Mouse (Mus musculus): ENCODE results near the gene Yod1. TPM values are rescaled to one million over a fixed set of nuclear protein-coding genes. Genes with fewer than 3 reads are reported as not detected.

Gene Yod1
- polyA plus RNA-seq, 1 experiment: 11.6 TPM

GRCm38 (mm10) chr1:130769925-130770324 lies 52.8 kb downstream of the Yod1 start:
- no peak overlapping the region for H3K27ac ChIP-seq (ENCODE audit: control insufficient read depth, insufficient read depth, low read depth, low read length, poor library complexity)
- WGBS: 90% methylated on average over 2 of the region's 2 CpGs
- no peak overlapping the region for H3K4me3 ChIP-seq (replicated peaks; ENCODE audit: control insufficient read depth, low read depth, low read length)
- TF ChIP-seq POLR2A (IDR thresholded peaks at IDR 0.05; ENCODE audit: borderline replicate concordance, control insufficient read depth, low read depth, low read length) (no peak), CTCF (IDR thresholded peaks at IDR 0.05; ENCODE audit: control insufficient read depth, insufficient read depth, low read length) (no peak)
- H3K4me1 ChIP-seq (ENCODE audit: control insufficient read depth, insufficient read depth, low read length): no peaks in the 10 kb centered on the region

DNA sequence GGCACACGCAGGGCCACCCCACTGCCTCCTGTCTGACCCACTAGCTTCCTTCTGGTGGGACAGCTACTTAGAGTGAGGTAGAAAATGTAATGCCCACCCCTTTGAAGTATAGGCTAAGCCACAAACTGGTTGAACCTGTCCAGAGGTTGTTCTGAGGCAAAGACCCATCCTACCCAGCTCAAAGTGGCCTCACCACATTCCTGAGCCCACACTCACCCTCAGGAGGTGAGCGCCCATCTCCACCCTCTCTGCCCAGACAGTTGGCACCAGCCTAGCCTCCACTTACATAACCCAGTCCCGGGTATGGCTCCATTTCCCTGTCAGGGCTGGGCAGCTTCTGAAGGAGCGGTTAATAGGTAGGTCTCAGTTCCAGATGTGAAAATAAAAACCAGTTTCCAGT lies 53.4 kb downstream of the Yod1 start:
- Histone ChIP-seq H3K4me1 (ENCODE audit: control insufficient read depth, insufficient read depth, low read length) (no peaks in the 10 kb centered on the region), H3K27ac (ENCODE audit: control insufficient read depth, insufficient read depth, low read depth, low read length, poor library complexity) (no peak overlapping the region), H3K4me3 (replicated peaks; ENCODE audit: control insufficient read depth, low read depth, low read length) (no peak overlapping the region)
- WGBS: 85% methylated on average over 4 of the region's 4 CpGs
- TF ChIP-seq CTCF (IDR thresholded peaks at IDR 0.05; ENCODE audit: control insufficient read depth, insufficient read depth, low read length) (no peak), POLR2A (IDR thresholded peaks at IDR 0.05; ENCODE audit: borderline replicate concordance, control insufficient read depth, low read depth, low read length) (no peak)

DNA sequence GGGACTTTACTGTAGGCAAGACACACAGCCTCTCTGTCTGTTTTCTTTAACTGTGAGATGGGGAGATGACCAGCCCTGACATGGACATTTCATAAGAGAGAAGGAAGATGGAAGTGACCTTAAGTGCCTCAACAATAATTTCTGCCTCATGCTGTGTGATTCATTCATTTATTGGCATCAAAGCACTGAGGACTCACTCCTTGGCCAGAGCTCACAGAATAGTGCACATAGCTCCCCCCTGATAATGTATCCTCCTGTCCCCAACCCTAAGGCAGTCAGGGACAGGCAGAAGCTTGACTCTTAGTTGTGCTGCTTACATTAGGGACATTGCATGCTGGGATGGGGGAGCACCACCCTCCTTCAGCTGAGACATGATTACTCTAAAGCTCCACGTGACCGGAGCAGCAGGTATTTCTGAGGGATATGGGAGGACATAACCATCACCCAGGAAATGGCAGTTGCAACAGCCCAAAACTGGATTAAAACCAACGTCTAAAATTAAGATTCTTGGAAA lies 53.9 kb downstream of the Yod1 start:
- Histone ChIP-seq H3K4me3 (replicated peaks; ENCODE audit: control insufficient read depth, low read depth, low read length) (no peak overlapping the region), H3K27ac (ENCODE audit: control insufficient read depth, insufficient read depth, low read depth, low read length, poor library complexity) (no peak overlapping the region), H3K4me1 (ENCODE audit: control insufficient read depth, insufficient read depth, low read length) (no peaks in the 10 kb centered on the region; the same call in 1 of the 2 replicates)
- 67% methylated on average over 3 of the region's 3 CpGs for WGBS
- no peak for TF ChIP-seq CTCF (IDR thresholded peaks at IDR 0.05; ENCODE audit: control insufficient read depth, insufficient read depth, low read length)
- TF ChIP-seq POLR2A (IDR thresholded peaks at IDR 0.05; ENCODE audit: borderline replicate concordance, control insufficient read depth, low read depth, low read length): no peak

Other genes with a start within 250 kb of the Yod1 start
- gene Zp3r, start 87.7 kb upstream of the Yod1 start, polyA plus RNA-seq (2011; ENCODE audit: insufficient read depth, insufficient read length, low replicate concordance, missing spikeins): 0.82 TPM in 1 of 2 replicates, not detected in the other
- 1.1 TPM in 1 of 2 replicates, not detected in the other for gene C4bp, start 55.7 kb upstream of the Yod1 start, polyA plus RNA-seq (2011; ENCODE audit: insufficient read depth, insufficient read length, low replicate concordance, missing spikeins)
- gene Gm29427, start 1.5 kb upstream of the Yod1 start, polyA plus RNA-seq (2011; ENCODE audit: insufficient read depth, insufficient read length, low replicate concordance, missing spikeins): 0.63 TPM in 1 of 2 replicates, not detected in the other
- 6.9 and 14.5 TPM in 2 replicates for gene Pfkfb2, start 11.9 kb downstream of the Yod1 start, polyA plus RNA-seq (2011; ENCODE audit: insufficient read depth, insufficient read length, low replicate concordance, missing spikeins)
- 1.9 and 2.6 TPM in 2 replicates for gene AA986860, start 14.6 kb downstream of the Yod1 start, polyA plus RNA-seq (2011; ENCODE audit: insufficient read depth, insufficient read length, low replicate concordance, missing spikeins)
- gene Fcamr, start 83.6 kb downstream of the Yod1 start, polyA plus RNA-seq (2011; ENCODE audit: insufficient read depth, insufficient read length, low replicate concordance, missing spikeins): not detected in 2 replicates
- gene Pigr, start 109.4 kb downstream of the Yod1 start, polyA plus RNA-seq (2011; ENCODE audit: insufficient read depth, insufficient read length, low replicate concordance, missing spikeins): 1.3 and 1.7 TPM in 2 replicates
- gene Fcmr, start 148.3 kb downstream of the Yod1 start, polyA plus RNA-seq (2011; ENCODE audit: insufficient read depth, insufficient read length, low replicate concordance, missing spikeins): 13.2 and 36.6 TPM in 2 replicates
- not detected in 2 replicates for gene Il24, start 170.1 kb downstream of the Yod1 start, polyA plus RNA-seq (2011; ENCODE audit: insufficient read depth, insufficient read length, low replicate concordance, missing spikeins)
- not detected in 2 replicates for gene Il20, start 194.1 kb downstream of the Yod1 start, polyA plus RNA-seq (2011; ENCODE audit: insufficient read depth, insufficient read length, low replicate concordance, missing spikeins)
- not detected in 2 replicates for gene Il19, start 222.8 kb downstream of the Yod1 start, polyA plus RNA-seq (2011; ENCODE audit: insufficient read depth, insufficient read length, low replicate concordance, missing spikeins)

All from bone marrow, adult 2 months (tissue).